Mouse (Mus musculus): ENCODE measurements around the gene Abca4. TPM values are rescaled to one million over a fixed set of nuclear protein-coding genes. Genes with fewer than 3 reads are reported as not detected.

The Abca4 gene
- polyA plus RNA-seq, 1 experiment = 0.30 TPM

DNA sequence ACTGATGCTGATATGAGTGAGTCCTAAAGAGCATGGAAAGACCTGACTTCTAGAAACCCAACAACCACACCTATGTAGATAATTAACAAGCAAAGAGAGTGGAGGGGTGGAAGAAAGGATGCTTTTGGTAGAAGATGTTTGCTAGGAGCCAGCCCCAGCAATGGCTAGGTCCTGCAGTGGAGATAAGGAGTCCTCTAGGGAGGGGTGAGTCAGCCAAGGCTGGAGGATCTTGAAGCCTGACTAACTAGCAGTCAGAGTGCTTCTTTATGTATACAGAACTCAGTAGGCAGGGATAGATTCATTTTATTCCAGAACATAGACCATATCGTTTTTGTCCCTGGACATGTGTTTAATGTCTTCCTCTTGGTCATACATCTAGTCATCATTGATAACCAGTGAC lies 115.2 kb downstream of the Abca4 start:
- Histone ChIP-seq H3K4me3 (ENCODE audit: extremely low read depth, insufficient read depth, insufficient read length) (no peak overlapping the region), H3K27me3 (ENCODE audit: control insufficient read depth, insufficient read depth, low read length) (no peaks in the 10 kb centered on the region), H3K36me3 (ENCODE audit: control insufficient read depth, insufficient read depth, low read length) (no peaks in the 10 kb centered on the region), H3K4me1 (ENCODE audit: control insufficient read depth, insufficient read depth, insufficient read length) (no peaks in the 10 kb centered on the region), H3K27ac (ENCODE audit: insufficient read depth, low read length) (no peak overlapping the region)
- TF ChIP-seq CTCF (IDR thresholded peaks at IDR 0.05; ENCODE audit: extremely low read depth, insufficient read depth, insufficient read length, insufficient replicate concordance) (no peak), POLR2A (IDR thresholded peaks at IDR 0.05; ENCODE audit: low read depth, low read length) (no peak)
- 90% methylated on average over 1 of the region's 1 CpGs for WGBS
- no peak for DNase-seq (ENCODE audit: low read depth in 1 of 2, low spot score in 2 of 2)

DNA sequence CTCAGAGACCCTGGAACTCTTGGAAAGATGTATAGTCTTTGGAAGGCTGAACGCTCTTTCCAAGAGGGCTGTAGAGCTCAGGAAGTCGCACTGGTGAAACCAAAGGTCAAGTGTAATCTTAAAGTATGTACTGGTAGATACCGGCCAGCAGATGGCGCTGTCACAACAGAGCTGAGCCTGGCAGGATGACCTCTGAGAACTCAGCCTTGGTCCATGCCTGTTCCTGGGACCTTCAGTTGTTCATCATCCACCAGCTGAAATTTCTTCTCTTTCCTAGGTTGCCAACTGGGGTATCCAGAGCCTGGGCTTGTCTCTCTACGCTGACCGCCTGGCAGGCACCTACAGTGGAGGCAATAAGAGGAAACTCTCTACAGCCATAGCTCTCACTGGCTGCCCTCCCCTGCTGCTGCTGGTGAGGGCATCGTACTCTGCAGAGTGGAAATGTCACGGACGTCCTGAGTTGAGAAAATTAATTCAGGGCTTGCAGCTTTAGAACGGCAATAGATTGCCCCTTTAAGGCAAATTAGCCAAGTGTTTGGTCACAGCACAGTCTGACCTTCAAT lies 125.5 kb downstream of the Abca4 start:
- no peak overlapping the region for H3K27ac ChIP-seq (ENCODE audit: insufficient read depth, low read length)
- H3K4me1 ChIP-seq (ENCODE audit: control insufficient read depth, insufficient read depth, insufficient read length) = no peaks in the 10 kb centered on the region
- H3K4me3 ChIP-seq (ENCODE audit: extremely low read depth, insufficient read depth, insufficient read length) = no peak overlapping the region
- no peak for TF ChIP-seq POLR2A (IDR thresholded peaks at IDR 0.05; ENCODE audit: low read depth, low read length)
- TF ChIP-seq CTCF (IDR thresholded peaks at IDR 0.05; ENCODE audit: extremely low read depth, insufficient read depth, insufficient read length, insufficient replicate concordance) = peak; percentile 66; the same call in 1 of the 2 replicates
- DNase-seq (ENCODE audit: low read depth in 1 of 2, low spot score in 2 of 2) = peak in 1 of 2 experiments; percentile 28
- H3K27me3 ChIP-seq (ENCODE audit: control insufficient read depth, insufficient read depth, low read length) = no peaks in the 10 kb centered on the region
- 39% methylated on average over 10 of the region's 10 CpGs for WGBS
- H3K36me3 ChIP-seq (ENCODE audit: control insufficient read depth, insufficient read depth, low read length) = no peaks in the 10 kb centered on the region

DNA sequence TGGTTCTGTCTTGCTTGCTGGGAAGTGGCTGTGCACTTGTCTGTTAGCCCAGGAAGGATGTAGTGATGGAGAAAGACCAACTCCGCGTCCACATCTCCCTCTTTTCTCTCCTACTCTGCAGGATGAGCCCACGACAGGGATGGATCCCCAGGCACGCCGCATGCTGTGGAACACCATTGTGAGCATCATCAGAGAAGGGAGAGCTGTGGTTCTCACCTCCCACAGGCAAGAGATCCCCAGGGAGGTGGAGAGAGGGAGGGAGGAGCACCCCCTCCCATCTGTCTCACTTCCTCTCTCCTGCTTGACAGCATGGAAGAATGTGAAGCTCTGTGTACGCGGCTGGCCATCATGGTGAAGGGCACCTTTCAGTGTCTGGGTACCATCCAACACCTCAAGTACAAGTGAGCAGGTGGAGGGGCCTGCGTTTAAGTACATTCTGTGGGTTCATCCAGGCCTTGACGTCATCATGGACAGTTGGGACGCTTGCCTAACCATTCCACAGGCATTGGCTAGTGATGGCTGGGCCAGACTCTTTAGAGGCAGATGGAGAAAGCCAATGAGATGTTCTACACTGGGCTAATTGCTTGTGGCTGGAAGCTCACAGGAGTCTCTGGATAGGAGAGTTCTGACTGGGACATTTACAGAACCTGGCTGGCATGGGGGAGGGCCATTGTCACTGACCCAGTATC lies 126.5 kb downstream of the Abca4 start:
- H3K4me3 ChIP-seq (ENCODE audit: extremely low read depth, insufficient read depth, insufficient read length) = no peak overlapping the region

DNA sequence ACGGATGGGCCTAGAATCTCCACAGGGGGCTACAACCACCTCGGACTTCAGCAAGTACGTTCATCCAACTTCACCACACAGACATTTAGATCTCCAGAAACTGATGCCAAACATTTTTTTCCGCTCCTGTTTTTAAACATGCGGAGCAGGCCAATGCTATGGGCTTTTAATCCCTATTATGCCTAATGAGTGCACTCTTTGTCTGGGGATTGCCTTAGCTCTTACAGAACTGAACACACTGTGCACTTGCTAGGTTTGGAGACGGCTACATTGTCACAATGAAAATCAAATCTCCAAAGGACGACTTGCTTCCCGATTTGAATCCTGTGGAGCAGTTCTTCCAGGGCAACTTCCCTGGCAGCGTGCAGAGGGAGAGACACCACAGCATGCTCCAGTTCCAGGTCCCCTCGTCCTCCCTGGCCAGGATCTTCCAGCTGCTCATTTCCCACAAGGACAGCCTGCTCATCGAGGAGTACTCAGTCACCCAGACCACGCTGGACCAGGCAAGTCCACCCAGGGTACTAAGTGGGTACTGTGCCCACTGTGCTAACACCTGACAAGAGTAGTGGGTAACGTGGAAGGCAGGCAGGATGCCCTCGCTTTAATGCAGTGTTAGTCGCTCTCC lies 129.4 kb downstream of the Abca4 start:
- WGBS = 87% methylated on average over 15 of the region's 15 CpGs
- H3K4me1 ChIP-seq (ENCODE audit: control insufficient read depth, insufficient read depth, insufficient read length) = no peaks in the 10 kb centered on the region
- DNase-seq (ENCODE audit: low read depth in 1 of 2, low spot score in 2 of 2) = no peak
- no peaks in the 10 kb centered on the region for H3K36me3 ChIP-seq (ENCODE audit: control insufficient read depth, insufficient read depth, low read length)
- no peak overlapping the region for H3K4me3 ChIP-seq (ENCODE audit: extremely low read depth, insufficient read depth, insufficient read length)
- no peak overlapping the region for H3K27ac ChIP-seq (ENCODE audit: insufficient read depth, low read length)
- H3K27me3 ChIP-seq (ENCODE audit: control insufficient read depth, insufficient read depth, low read length) = no peaks in the 10 kb centered on the region
- TF ChIP-seq POLR2A (IDR thresholded peaks at IDR 0.05; ENCODE audit: low read depth, low read length) = no peak
- no peak for TF ChIP-seq CTCF (IDR thresholded peaks at IDR 0.05; ENCODE audit: extremely low read depth, insufficient read depth, insufficient read length, insufficient replicate concordance)

More for the DNA sequence above, 126.5 kb downstream of the Abca4 start:
- no peak for DNase-seq (ENCODE audit: low read depth in 1 of 2, low spot score in 2 of 2)
- Histone ChIP-seq H3K36me3 (ENCODE audit: control insufficient read depth, insufficient read depth, low read length) (no peaks in the 10 kb centered on the region), H3K4me1 (ENCODE audit: control insufficient read depth, insufficient read depth, insufficient read length) (no peaks in the 10 kb centered on the region), H3K27me3 (ENCODE audit: control insufficient read depth, insufficient read depth, low read length) (no peaks in the 10 kb centered on the region), H3K27ac (ENCODE audit: insufficient read depth, low read length) (no peak overlapping the region)
- TF ChIP-seq POLR2A (IDR thresholded peaks at IDR 0.05; ENCODE audit: low read depth, low read length) (no peak), CTCF (IDR thresholded peaks at IDR 0.05; ENCODE audit: extremely low read depth, insufficient read depth, insufficient read length, insufficient replicate concordance) (no peak)
- 88% methylated on average over 10 of the region's 10 CpGs for WGBS

DNA sequence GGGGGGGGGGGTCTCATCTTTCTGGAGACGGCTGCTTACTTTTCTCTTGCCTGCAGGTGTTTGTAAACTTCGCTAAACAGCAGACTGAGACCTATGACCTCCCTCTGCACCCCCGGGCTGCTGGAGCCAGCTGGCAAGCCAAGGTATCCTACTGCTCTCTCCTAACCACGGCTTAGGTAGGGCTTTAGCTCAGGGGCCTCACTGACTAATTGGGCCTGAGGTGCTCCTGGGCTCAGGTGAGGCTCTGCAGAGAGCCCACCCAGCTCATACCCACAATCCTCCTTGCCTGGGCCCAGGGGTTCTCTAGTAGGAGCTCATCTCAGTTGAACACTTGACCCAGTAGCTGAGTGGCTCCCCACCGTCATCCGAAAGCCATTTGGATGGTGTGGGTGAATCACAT lies 131.8 kb downstream of the Abca4 start:
- Histone ChIP-seq H3K36me3 (ENCODE audit: control insufficient read depth, insufficient read depth, low read length) (no peaks in the 10 kb centered on the region), H3K4me3 (ENCODE audit: extremely low read depth, insufficient read depth, insufficient read length) (no peak overlapping the region), H3K27ac (ENCODE audit: insufficient read depth, low read length) (no peak overlapping the region), H3K27me3 (ENCODE audit: control insufficient read depth, insufficient read depth, low read length) (no peaks in the 10 kb centered on the region), H3K4me1 (ENCODE audit: control insufficient read depth, insufficient read depth, insufficient read length) (no peaks in the 10 kb centered on the region)
- no peak for DNase-seq (ENCODE audit: low read depth in 1 of 2, low spot score in 2 of 2)
- WGBS = 80% methylated on average over 6 of the region's 6 CpGs
- TF ChIP-seq POLR2A (IDR thresholded peaks at IDR 0.05; ENCODE audit: low read depth, low read length) (no peak), CTCF (IDR thresholded peaks at IDR 0.05; ENCODE audit: extremely low read depth, insufficient read depth, insufficient read length, insufficient replicate concordance) (no peak)

DNA sequence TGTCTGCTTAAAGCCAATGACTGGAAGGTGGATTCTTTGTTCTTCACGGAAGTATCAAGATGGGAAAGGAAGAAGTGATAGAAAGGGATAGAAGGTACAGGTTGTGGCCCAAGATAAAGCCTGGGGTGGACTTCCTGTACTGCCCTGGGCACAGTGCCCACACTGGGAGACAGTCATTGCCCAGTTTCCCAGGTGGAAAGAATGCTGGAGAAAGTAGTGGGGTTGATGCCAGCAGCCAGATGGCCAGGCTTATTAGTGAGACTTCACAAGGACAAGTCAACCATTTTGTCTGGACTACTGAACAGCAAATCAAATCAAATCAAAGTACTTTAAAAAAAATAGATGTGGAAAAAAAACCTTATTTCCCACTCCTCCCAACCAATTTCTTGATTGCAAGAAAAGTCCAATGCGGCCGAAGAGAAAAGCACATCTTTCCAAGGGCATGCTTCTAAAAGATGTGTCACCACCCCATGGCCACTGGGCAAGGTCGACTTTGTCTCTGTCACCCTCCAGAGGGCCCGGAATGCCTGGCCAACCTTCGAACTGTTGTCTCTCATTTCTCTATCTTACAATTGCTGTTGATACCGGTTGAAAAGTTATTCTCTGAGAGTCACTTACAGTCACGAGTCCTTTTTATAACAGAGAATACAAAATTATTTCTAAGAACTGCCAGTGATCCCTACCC lies 132.6 kb downstream of the Abca4 start:
- no peak for TF ChIP-seq POLR2A (IDR thresholded peaks at IDR 0.05; ENCODE audit: low read depth, low read length)
- TF ChIP-seq CTCF (IDR thresholded peaks at IDR 0.05; ENCODE audit: extremely low read depth, insufficient read depth, insufficient read length, insufficient replicate concordance) = no peak
- H3K4me3 ChIP-seq (ENCODE audit: extremely low read depth, insufficient read depth, insufficient read length) = no peak overlapping the region
- 88% methylated on average over 8 of the region's 8 CpGs for WGBS
- H3K36me3 ChIP-seq (ENCODE audit: control insufficient read depth, insufficient read depth, low read length) = no peaks in the 10 kb centered on the region
- H3K4me1 ChIP-seq (ENCODE audit: control insufficient read depth, insufficient read depth, insufficient read length) = no peaks in the 10 kb centered on the region
- H3K27ac ChIP-seq (ENCODE audit: insufficient read depth, low read length) = no peak overlapping the region
- no peak for DNase-seq (ENCODE audit: low read depth in 1 of 2, low spot score in 2 of 2)
- H3K27me3 ChIP-seq (ENCODE audit: control insufficient read depth, insufficient read depth, low read length) = no peaks in the 10 kb centered on the region

All from spleen, adult 2 months (tissue).